Mouse (Mus musculus): Measurements from ENCODE around the gene Trpv2. TPM values are rescaled to one million over a fixed set of nuclear protein-coding genes. Genes with fewer than 3 reads are reported as not detected.
A peak's percentile ranks its signal among the peaks of the same experiment; 100 is the strongest.

Gene Trpv2
- polyA plus RNA-seq, 1 experiment from 2014 or later = 32.9 TPM

GRCm38 (mm10) chr11:62637806-62638205, 63.5 kb downstream of the Trpv2 start:
- no peaks in the 10 kb centered on the region for H3K36me3 ChIP-seq
- ATAC-seq (ENCODE audit: low FRiP score) = no peak
- H3K4me3 ChIP-seq (replicated peaks) = no peak overlapping the region
- peaks cover 21% of the 10 kb centered on the region for H3K4me1 ChIP-seq
- 90% methylated on average over 6 of the region's 6 CpGs for WGBS
- H3K27me3 ChIP-seq (replicated peaks) = no peaks in the 10 kb centered on the region
- no peaks in the 10 kb centered on the region for H3K9me3 ChIP-seq (replicated peaks)
- H3K27ac ChIP-seq (replicated peaks) = no peak overlapping the region
- H3K9ac ChIP-seq (replicated peaks) = no peak overlapping the region
- no peak overlapping the region for H3K4me2 ChIP-seq

DNA sequence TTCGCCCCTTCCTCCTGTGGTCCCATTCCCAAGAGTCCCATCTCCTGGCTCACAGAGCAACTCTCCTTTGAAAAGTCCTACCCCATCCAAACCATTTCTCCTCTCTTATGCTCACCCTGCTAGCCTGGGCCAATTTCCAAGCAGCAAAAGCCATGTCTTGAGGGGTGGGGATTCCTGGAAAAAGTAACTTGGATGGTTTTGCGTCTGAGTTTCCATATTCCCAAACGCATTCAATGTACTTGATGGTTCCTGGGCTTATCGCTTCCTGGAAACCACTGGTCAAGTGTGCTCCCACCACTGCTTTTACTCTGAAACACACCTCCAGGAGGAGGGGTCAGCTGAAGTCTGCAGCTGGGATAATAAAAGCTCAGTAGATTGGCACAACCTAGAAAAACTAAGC, 64.1 kb downstream of the Trpv2 start:
- H3K9me3 ChIP-seq (replicated peaks) = no peaks in the 10 kb centered on the region
- 88% methylated on average over 4 of the region's 4 CpGs for WGBS
- H3K9ac ChIP-seq (replicated peaks) = no peak overlapping the region
- no peak overlapping the region for H3K27ac ChIP-seq (replicated peaks)
- H3K4me3 ChIP-seq (replicated peaks) = no peak overlapping the region
- H3K36me3 ChIP-seq = no peaks in the 10 kb centered on the region
- no peak for ATAC-seq (ENCODE audit: low FRiP score)
- H3K27me3 ChIP-seq (replicated peaks) = no peaks in the 10 kb centered on the region
- no peak overlapping the region for H3K4me2 ChIP-seq
- peaks cover 27% of the 10 kb centered on the region for H3K4me1 ChIP-seq

- ATAC-seq (ENCODE audit: low FRiP score) = no peak
Measured at GRCm38 (mm10) chr11:62640378-62640777, 66.1 kb downstream of the Trpv2 start.

DNA sequence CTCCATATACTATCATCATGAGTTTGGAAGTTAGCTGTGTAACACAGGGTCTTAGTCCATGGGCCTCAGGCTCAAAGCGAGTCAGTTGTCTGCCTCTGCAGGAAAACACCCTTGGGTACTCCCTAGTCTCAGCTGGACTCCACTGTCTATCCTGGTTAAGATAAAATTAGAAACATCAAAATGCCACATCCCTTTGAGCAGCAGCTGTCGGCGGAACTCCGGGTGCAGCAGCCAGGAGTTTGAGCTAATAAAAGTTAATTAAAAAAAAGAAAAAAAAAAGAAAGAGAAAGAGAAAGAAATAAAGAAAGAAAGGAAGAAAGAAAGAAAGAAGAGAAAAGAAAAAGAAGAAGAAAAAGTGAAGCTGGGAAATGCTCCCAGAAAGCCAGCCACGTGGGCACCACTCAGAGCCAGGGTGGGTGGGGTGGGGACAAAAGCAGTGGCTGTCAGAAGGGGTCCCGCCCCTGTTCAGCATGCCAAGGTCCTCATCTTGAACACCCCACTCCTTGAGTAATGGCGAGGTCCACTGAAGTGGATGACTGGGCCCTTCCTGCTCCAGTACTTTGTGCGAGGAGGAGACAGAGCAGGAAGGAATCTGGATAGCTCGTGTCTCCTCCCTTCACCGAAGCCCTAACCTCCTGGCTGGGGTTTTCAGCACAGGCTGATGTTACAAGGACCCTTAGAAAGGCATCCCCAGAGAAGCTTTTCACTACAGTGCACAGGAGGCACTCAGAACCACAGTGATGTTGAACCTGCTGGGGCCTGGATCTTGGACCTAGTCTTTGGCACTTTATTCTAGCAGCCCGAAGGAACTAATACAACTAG, 67.9 kb downstream of the Trpv2 start:
- Histone ChIP-seq H3K4me1 (peaks cover 52% of the 10 kb centered on the region), H3K27ac (replicated peaks) (no peak overlapping the region), H3K36me3 (no peaks in the 10 kb centered on the region), H3K4me2 (no peak overlapping the region), H3K4me3 (replicated peaks) (no peak overlapping the region), H3K9me3 (replicated peaks) (no peaks in the 10 kb centered on the region), H3K27me3 (replicated peaks) (no peaks in the 10 kb centered on the region), H3K9ac (replicated peaks) (no peak overlapping the region)
- WGBS = 47% methylated on average over 11 of the region's 11 CpGs
- no peak for ATAC-seq (ENCODE audit: low FRiP score)

More at GRCm38 (mm10) chr11:62640378-62640777, 66.1 kb downstream of the Trpv2 start:
- Histone ChIP-seq H3K4me1 (peaks cover 41% of the 10 kb centered on the region), H3K36me3 (no peaks in the 10 kb centered on the region), H3K27me3 (replicated peaks) (no peaks in the 10 kb centered on the region), H3K4me2 (no peak overlapping the region), H3K27ac (replicated peaks) (no peak overlapping the region), H3K9ac (replicated peaks) (no peak overlapping the region), H3K4me3 (replicated peaks) (no peak overlapping the region), H3K9me3 (replicated peaks) (no peaks in the 10 kb centered on the region)
- whole genome bisulfite sequencing = 68% methylated on average over 3 of the region's 3 CpGs

GRCm38 (mm10) chr11:62643011-62643631, 68.8 kb downstream of the Trpv2 start:
- Histone ChIP-seq H3K4me1 (peaks cover 59% of the 10 kb centered on the region), H3K27ac (replicated peaks) (0 out of 2 replicates have a peak overlapping the region, but pooled peaks have one; percentile 49), H3K36me3 (no peaks in the 10 kb centered on the region), H3K4me3 (replicated peaks) (no peak overlapping the region), H3K4me2 (no peak overlapping the region), H3K27me3 (replicated peaks) (no peaks in the 10 kb centered on the region), H3K9ac (replicated peaks) (no peak overlapping the region), H3K9me3 (replicated peaks) (no peaks in the 10 kb centered on the region)
- 70% methylated on average over 8 of the region's 8 CpGs for WGBS
- ATAC-seq (ENCODE audit: low FRiP score) = no peak

- Histone ChIP-seq H3K9me3 (replicated peaks) (no peaks in the 10 kb centered on the region), H3K4me2 (no peak overlapping the region), H3K27me3 (replicated peaks) (no peaks in the 10 kb centered on the region), H3K4me3 (replicated peaks) (no peak overlapping the region), H3K27ac (replicated peaks) (0 out of 2 replicates have a peak overlapping the region, but pooled peaks have one; percentile 49), H3K9ac (replicated peaks) (no peak overlapping the region), H3K4me1 (peaks cover 61% of the 10 kb centered on the region), H3K36me3 (no peaks in the 10 kb centered on the region)
- WGBS = 86% methylated on average over 10 of the region's 10 CpGs
- no peak for ATAC-seq (ENCODE audit: low FRiP score)
Measured at GRCm38 (mm10) chr11:62643681-62644363, 69.5 kb downstream of the Trpv2 start.

- H3K27me3 ChIP-seq (replicated peaks) = no peaks in the 10 kb centered on the region
- H3K4me3 ChIP-seq (replicated peaks) = no peak overlapping the region
- 96% methylated on average over 5 of the region's 5 CpGs for WGBS
- no peak overlapping the region for H3K27ac ChIP-seq (replicated peaks)
- H3K4me1 ChIP-seq = peaks cover 68% of the 10 kb centered on the region
- ATAC-seq (ENCODE audit: low FRiP score) = no peak
- H3K9me3 ChIP-seq (replicated peaks) = no peaks in the 10 kb centered on the region
- H3K9ac ChIP-seq (replicated peaks) = no peak overlapping the region
- no peak overlapping the region for H3K4me2 ChIP-seq
- H3K36me3 ChIP-seq = no peaks in the 10 kb centered on the region
Measured at GRCm38 (mm10) chr11:62644602-62645336, 70.5 kb downstream of the Trpv2 start.

DNA sequence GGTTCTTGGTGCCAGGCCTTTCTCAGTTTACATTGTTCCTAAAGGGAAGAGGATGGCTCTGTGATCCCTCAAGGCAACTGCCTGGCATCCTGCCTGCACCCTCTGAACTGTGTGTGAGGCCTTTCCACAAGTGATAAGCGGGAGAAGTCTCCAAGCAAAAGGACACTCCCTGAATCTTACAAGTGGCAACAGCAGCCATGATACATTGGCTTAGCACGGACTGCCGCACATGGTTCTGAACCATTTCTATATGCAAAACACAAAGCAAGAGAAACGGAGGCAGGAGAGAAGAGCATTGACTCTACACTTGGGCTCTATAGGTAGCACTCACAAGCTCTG, 71.0 kb downstream of the Trpv2 start:
- Histone ChIP-seq H3K4me2 (peak overlapping the region; percentile 94), H3K27ac (replicated peaks) (peak overlapping the region; percentile 38; the same call in 1 of the 2 replicates), H3K9me3 (replicated peaks) (no peaks in the 10 kb centered on the region), H3K4me1 (peaks cover 68% of the 10 kb centered on the region), H3K9ac (replicated peaks) (no peak overlapping the region), H3K27me3 (replicated peaks) (no peaks in the 10 kb centered on the region), H3K36me3 (no peaks in the 10 kb centered on the region), H3K4me3 (replicated peaks) (no peak overlapping the region)
- no peak for ATAC-seq (ENCODE audit: low FRiP score)
- 85% methylated on average over 4 of the region's 4 CpGs for WGBS

DNA sequence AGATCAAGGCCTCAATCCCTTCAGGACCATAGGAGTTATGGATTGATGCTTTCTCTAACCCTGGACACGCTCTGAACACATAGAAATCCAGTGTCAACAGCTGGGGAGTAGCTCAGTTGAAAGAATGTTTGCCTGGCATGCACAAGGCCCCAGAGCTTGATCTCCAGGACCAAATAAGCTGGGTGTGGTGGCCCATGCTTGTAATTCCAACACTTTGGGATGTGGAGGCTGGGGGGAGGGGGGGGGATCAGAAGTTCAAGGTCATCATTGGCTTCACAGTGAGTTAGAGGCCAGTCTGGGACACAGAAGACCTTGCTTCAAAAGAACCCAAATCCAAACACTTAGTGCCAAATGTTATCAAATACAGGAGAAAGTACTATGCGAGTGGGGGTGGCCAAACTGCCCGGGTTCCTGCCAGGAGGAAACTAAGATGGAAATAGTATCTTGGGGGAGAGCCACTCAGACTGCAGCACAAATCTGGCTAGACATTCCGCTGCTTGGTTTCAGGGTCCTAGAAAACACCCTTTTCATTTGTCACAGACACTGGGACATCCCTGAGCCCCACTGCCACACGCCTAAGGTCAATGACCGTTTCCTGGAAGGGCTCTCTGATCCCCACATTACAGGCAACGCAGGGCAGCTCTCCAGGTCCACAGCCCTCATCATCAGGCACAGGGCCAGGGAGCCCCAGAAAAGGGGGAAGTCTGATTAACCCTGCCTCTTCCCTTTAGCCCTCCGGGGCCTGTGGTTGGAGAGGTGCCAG, 71.6 kb downstream of the Trpv2 start:
- Histone ChIP-seq H3K9ac (replicated peaks) (peak overlapping the region; percentile 10; the same call in 1 of the 2 replicates), H3K9me3 (replicated peaks) (no peaks in the 10 kb centered on the region), H3K27me3 (replicated peaks) (no peaks in the 10 kb centered on the region), H3K4me1 (peaks cover 68% of the 10 kb centered on the region), H3K36me3 (no peaks in the 10 kb centered on the region), H3K4me2 (peak overlapping the region; percentile 94), H3K4me3 (replicated peaks) (peak overlapping the region; percentile 22), H3K27ac (replicated peaks) (peak overlapping the region; percentile 38)
- ATAC-seq (ENCODE audit: low FRiP score) = no peak
- 37% methylated on average over 8 of the region's 8 CpGs for WGBS

- H3K4me1 ChIP-seq = peaks cover 66% of the 10 kb centered on the region
Measured at GRCm38 (mm10) chr11:62646495-62646843, 72.2 kb downstream of the Trpv2 start.

More at GRCm38 (mm10) chr11:62646495-62646843, 72.2 kb downstream of the Trpv2 start:
- peak overlapping the region; percentile 94 for H3K4me2 ChIP-seq
- H3K4me3 ChIP-seq (replicated peaks) = peak overlapping the region; percentile 22
- 24% methylated on average over 4 of the region's 4 CpGs for WGBS
- peak overlapping the region; percentile 10 for H3K9ac ChIP-seq (replicated peaks)
- no peaks in the 10 kb centered on the region for H3K9me3 ChIP-seq (replicated peaks)
- H3K36me3 ChIP-seq = no peaks in the 10 kb centered on the region
- H3K27me3 ChIP-seq (replicated peaks) = no peaks in the 10 kb centered on the region
- H3K27ac ChIP-seq (replicated peaks) = peak overlapping the region; percentile 38; the same call in 1 of the 2 replicates
- ATAC-seq (ENCODE audit: low FRiP score) = no peak

Data from neural tube, embryonic 15.5 days (tissue).